Mouse (Mus musculus) MEL (cell line): ENCODE measurements around the gene Rnps1. TPM values are rescaled to one million over a fixed set of nuclear protein-coding genes. Genes with fewer than 3 reads are reported as not detected.

Experiments used
- DNase-seq: peaks from one replicate; pipeline ENCODE4 v3.0.0; 2011; ENCODE audit warnings: low read depth, low spot score
- H3K27ac ChIP-seq: 2 replicates; pipeline ENCODE4 v1.5.1; 2012; ENCODE audit warnings: low read depth, mild to moderate bottlenecking, control low read depth, low read length, moderate library complexity; ENCODE audit not compliant: control insufficient read depth
- H3K27me3 ChIP-seq, 2 experiments: fragments of 150-350 bp in 1 of 2; sonication (generic) in 1 of 2; 2 replicates each; pipeline ENCODE4 v1.6.1; 2012; ENCODE audit warnings: low read length in 2 of 2, mild to moderate bottlenecking in 2 of 2, improper control_type of control experiment in 1 of 2, moderate library complexity in 1 of 2; ENCODE audit not compliant: insufficient read depth in 2 of 2, control insufficient read depth in 1 of 2
- H3K36me3 ChIP-seq, 2 experiments: 2 replicates each; pipeline ENCODE4 v1.6.1; 2012 to 2014; ENCODE audit warnings: low read length in 2 of 2, improper control_type of control experiment in 1 of 2, inconsistent platforms in 1 of 2, mild to moderate bottlenecking in 1 of 2; ENCODE audit not compliant: insufficient read depth in 2 of 2, control insufficient read depth in 1 of 2
- H3K4me1 ChIP-seq, 2 experiments: fragments of 150-350 bp in 1 of 2; sonication (generic) in 1 of 2; 2 replicates each; pipeline ENCODE4 v1.6.1; 2012; ENCODE audit warnings: low read length in 2 of 2, improper control_type of control experiment in 1 of 2, mild to moderate bottlenecking in 1 of 2; ENCODE audit not compliant: insufficient read depth in 2 of 2, control insufficient read depth in 1 of 2
- H3K4me3 ChIP-seq, 2 experiments: fragments of 150-350 bp in 1 of 2; sonication (generic) in 1 of 2; 2 replicates each; pipeline ENCODE4 v1.5.1; 2012; ENCODE audit warnings: low read depth in 2 of 2, low read length in 2 of 2, mild to moderate bottlenecking in 2 of 2, moderate library complexity in 2 of 2, control low read depth in 1 of 2, improper control_type of control experiment in 1 of 2; ENCODE audit not compliant: control insufficient read depth in 1 of 2, insufficient read depth in 1 of 2
- H3K79me2 ChIP-seq: 2 replicates; pipeline ENCODE4 v1.6.1; 2012; ENCODE audit warnings: mild to moderate bottlenecking, low read length, moderate library complexity; ENCODE audit not compliant: control insufficient read depth, poor library complexity, insufficient read depth
- H3K9ac ChIP-seq: 2 replicates; pipeline ENCODE4 v1.6.1; 2012; ENCODE audit warnings: low read depth, mild to moderate bottlenecking, control low read depth, low read length, moderate library complexity; ENCODE audit not compliant: control insufficient read depth, poor library complexity, severe bottlenecking
- H3K9me3 ChIP-seq: fragments of 150-350 bp; sonication (generic); replicated peaks from 2 replicates; pipeline ENCODE4 v1.6.1; 2012; ENCODE audit warnings: mild to moderate bottlenecking, low read length, improper control_type of control experiment, moderate library complexity; ENCODE audit not compliant: insufficient read depth
- BHLHE40 ChIP-seq: IDR thresholded peaks from 2 replicates; pipeline ENCODE4 v1.6.1; 2012; ENCODE audit warnings: low read depth, mild to moderate bottlenecking, inconsistent platforms, low read length, improper control_type of control experiment, borderline replicate concordance
- CHD1 ChIP-seq: IDR thresholded peaks from 2 replicates; pipeline ENCODE4 v1.6.1; 2012; ENCODE audit warnings: low read depth, mild to moderate bottlenecking, inconsistent platforms, low read length, improper control_type of control experiment
- CHD2 ChIP-seq: IDR thresholded peaks from 2 replicates; pipeline ENCODE4 v1.6.1; 2011; ENCODE audit warnings: low read length, improper control_type of control experiment
- CTCF ChIP-seq, 3 experiments: IDR thresholded peaks in 2 of 3; conservative IDR thresholded peaks in 1 of 3; 2 replicates each; pipeline ENCODE4 v1.5.1; 2011 to 2012; ENCODE audit warnings: low read length in 3 of 3, low read depth in 2 of 3, mild to moderate bottlenecking in 2 of 3, improper control_type of control experiment in 1 of 3, inconsistent platforms in 1 of 3, mixed read lengths in 1 of 3, moderate library complexity in 1 of 3; ENCODE audit not compliant: control insufficient read depth in 1 of 3, insufficient read depth in 1 of 3, poor library complexity in 1 of 3, severe bottlenecking in 1 of 3
- E2F4 ChIP-seq: IDR thresholded peaks from 2 replicates; pipeline ENCODE4 v1.6.1; 2011; ENCODE audit warnings: low read depth, low read length, improper control_type of control experiment, borderline replicate concordance
- ELF1 ChIP-seq: IDR thresholded peaks from 2 replicates; pipeline ENCODE4 v1.6.1; 2014; ENCODE audit warnings: low read depth, mild to moderate bottlenecking, inconsistent platforms, low read length, improper control_type of control experiment, moderate library complexity
- EP300 ChIP-seq, 2 experiments: IDR thresholded peaks; 2 replicates each; pipeline ENCODE4 v1.6.1; 2011; ENCODE audit warnings: improper control_type of control experiment in 2 of 2, low read length in 2 of 2, low read depth in 1 of 2, mild to moderate bottlenecking in 1 of 2
- ETS1 ChIP-seq: IDR thresholded peaks from 2 replicates; pipeline ENCODE4 v1.6.1; 2012; ENCODE audit warnings: low read depth, mild to moderate bottlenecking, inconsistent platforms, low read length, improper control_type of control experiment, moderate library complexity
- GABPA ChIP-seq: IDR thresholded peaks from 2 replicates; pipeline ENCODE4 v1.6.1; 2012; ENCODE audit warnings: low read depth, mild to moderate bottlenecking, inconsistent platforms, low read length, improper control_type of control experiment, moderate library complexity
- GATA1 ChIP-seq: IDR thresholded peaks from 2 replicates; pipeline ENCODE4 v1.6.1; 2011; ENCODE audit warnings: low read depth, low read length, improper control_type of control experiment
- HCFC1 ChIP-seq: IDR thresholded peaks from 2 replicates; pipeline ENCODE4 v1.6.1; 2012; ENCODE audit warnings: low read depth, mild to moderate bottlenecking, inconsistent platforms, low read length, improper control_type of control experiment, moderate library complexity
- JUND ChIP-seq: IDR thresholded peaks from 2 replicates; pipeline ENCODE4 v1.6.1; 2011; ENCODE audit warnings: low read depth, mild to moderate bottlenecking, improper control_type of control experiment, low read length
- KAT2A ChIP-seq: conservative IDR thresholded peaks from 2 replicates; pipeline ENCODE4 v1.6.1; 2012; ENCODE audit warnings: low read depth, low read length, improper control_type of control experiment, inconsistent platforms
- MAFK ChIP-seq: IDR thresholded peaks from 2 replicates; pipeline ENCODE4 v1.6.1; 2011; ENCODE audit warnings: low read depth, mild to moderate bottlenecking, low read length, improper control_type of control experiment, borderline replicate concordance
- MAX ChIP-seq: IDR thresholded peaks from 2 replicates; pipeline ENCODE4 v1.6.1; 2011; ENCODE audit warnings: low read length, improper control_type of control experiment
- MAZ ChIP-seq: IDR thresholded peaks from 2 replicates; pipeline ENCODE4 v1.6.1; 2012; ENCODE audit warnings: low read depth, mild to moderate bottlenecking, inconsistent platforms, low read length, improper control_type of control experiment
- MEF2A ChIP-seq: IDR thresholded peaks from 2 replicates; pipeline ENCODE4 v1.6.1; 2014; ENCODE audit warnings: low read depth, mild to moderate bottlenecking, inconsistent platforms, low read length, improper control_type of control experiment; ENCODE audit not compliant: poor library complexity, insufficient replicate concordance, severe bottlenecking; ENCODE audit errors: extremely low read depth
- MXI1 ChIP-seq: IDR thresholded peaks from 2 replicates; pipeline ENCODE4 v1.6.1; 2011; ENCODE audit warnings: mild to moderate bottlenecking, low read depth, low read length, improper control_type of control experiment
- MYC ChIP-seq: IDR thresholded peaks from 2 replicates; pipeline ENCODE4 v1.6.1; 2011; ENCODE audit warnings: low read depth, mild to moderate bottlenecking, low read length, improper control_type of control experiment, moderate library complexity
- NELFE ChIP-seq: IDR thresholded peaks from 2 replicates; pipeline ENCODE4 v1.6.1; 2011; ENCODE audit warnings: low read depth, low read length, improper control_type of control experiment
- NRF1 ChIP-seq: IDR thresholded peaks from 2 replicates; pipeline ENCODE4 v1.6.1; 2014; ENCODE audit warnings: low read depth, mild to moderate bottlenecking, inconsistent platforms, low read length, improper control_type of control experiment, moderate library complexity; ENCODE audit not compliant: poor library complexity, insufficient read depth, severe bottlenecking
- POLR2A ChIP-seq, 2 experiments: IDR thresholded peaks; 2 replicates each; pipeline ENCODE4 v1.6.1; 2011 to 2012; ENCODE audit warnings: low read length in 2 of 2, mild to moderate bottlenecking in 2 of 2, control low read depth in 1 of 2, improper control_type of control experiment in 1 of 2, low read depth in 1 of 2, moderate library complexity in 1 of 2; ENCODE audit not compliant: control insufficient read depth in 1 of 2, insufficient read depth in 1 of 2, poor library complexity in 1 of 2
- POLR2AphosphoS2 ChIP-seq: IDR thresholded peaks from 2 replicates; pipeline ENCODE4 v1.6.1; 2011; ENCODE audit warnings: low read length, improper control_type of control experiment
- POLR2AphosphoS5 ChIP-seq: IDR thresholded peaks from 2 replicates; pipeline ENCODE4 v1.6.1; 2012; ENCODE audit warnings: low read depth, borderline replicate concordance, mild to moderate bottlenecking, inconsistent platforms, low read length, moderate library complexity, mixed read lengths
- RAD21 ChIP-seq: IDR thresholded peaks from 2 replicates; pipeline ENCODE4 v1.6.1; 2011; ENCODE audit warnings: mild to moderate bottlenecking, low read depth, low read length, improper control_type of control experiment
- RCOR1 ChIP-seq: IDR thresholded peaks from 2 replicates; pipeline ENCODE4 v1.6.1; 2012; ENCODE audit warnings: low read depth, mild to moderate bottlenecking, inconsistent platforms, low read length, improper control_type of control experiment
- SIN3A ChIP-seq: IDR thresholded peaks from 2 replicates; pipeline ENCODE4 v1.6.1; 2012; ENCODE audit warnings: low read length, improper control_type of control experiment, inconsistent platforms
- TAL1 ChIP-seq: IDR thresholded peaks from 2 replicates; pipeline ENCODE4 v1.6.1; 2012; ENCODE audit warnings: mild to moderate bottlenecking, inconsistent platforms, low read length, moderate library complexity, mixed read lengths
- TBP ChIP-seq: IDR thresholded peaks from 2 replicates; pipeline ENCODE4 v1.8.0; 2011; ENCODE audit warnings: low read depth, low read length, improper control_type of control experiment
- UBTF ChIP-seq: IDR thresholded peaks from 2 replicates; pipeline ENCODE4 v1.6.1; 2012; ENCODE audit warnings: low read depth, mild to moderate bottlenecking, inconsistent platforms, low read length, improper control_type of control experiment, moderate library complexity, borderline replicate concordance; ENCODE audit not compliant: insufficient read depth
- USF1 ChIP-seq: IDR thresholded peaks from 2 replicates; pipeline ENCODE4 v1.6.1; 2014; ENCODE audit warnings: low read depth, mild to moderate bottlenecking, inconsistent platforms, low read length, improper control_type of control experiment, moderate library complexity
- USF2 ChIP-seq, 2 experiments: IDR thresholded peaks; 2 replicates each; pipeline ENCODE4 v1.6.1; 2011 to 2012; ENCODE audit warnings: improper control_type of control experiment in 2 of 2, low read length in 2 of 2, borderline replicate concordance in 1 of 2, inconsistent platforms in 1 of 2, low read depth in 1 of 2, mild to moderate bottlenecking in 1 of 2; ENCODE audit not compliant: insufficient read depth in 1 of 2
- ZC3H11A ChIP-seq: IDR thresholded peaks from 2 replicates; pipeline ENCODE4 v1.6.1; 2012; ENCODE audit warnings: low read depth, mild to moderate bottlenecking, inconsistent platforms, low read length, improper control_type of control experiment
- ZKSCAN1 ChIP-seq: IDR thresholded peaks from 2 replicates; pipeline ENCODE4 v1.6.1; 2012; ENCODE audit warnings: low read depth, mild to moderate bottlenecking, inconsistent platforms, low read length, improper control_type of control experiment, moderate library complexity
- ZNF384 ChIP-seq: IDR thresholded peaks from 2 replicates; pipeline ENCODE4 v1.6.1; 2012; ENCODE audit warnings: low read depth, mild to moderate bottlenecking, inconsistent platforms, low read length, improper control_type of control experiment
- polyA plus RNA-seq, 2 experiments: library from polyadenylated mRNA; stranded (reverse) in 1 of 2; unstranded in 1 of 2; fragments of >175 nt in 1 of 2; fragments of >200 nt in 1 of 2; gene quantifications; 2 replicates each; pipeline versions ENCODE4 v1.2.1 to v1.2.4; 2012; ENCODE audit warnings: low replicate concordance in 2 of 2, low read depth in 1 of 2; ENCODE audit not compliant: insufficient read length in 2 of 2, insufficient read depth in 1 of 2, missing spikeins in 1 of 2
- total RNA-seq: library from RNA; depleted of rRNA; stranded (reverse); fragments of 300-350 nt; gene quantifications from 2 replicates; pipeline ENCODE4 v1.2.3, GENCODE M21; 2012

Gene Rnps1
- total and polyA plus RNA-seq, 3 experiments, result 156 to 282 TPM; not detected in 1

DNA sequence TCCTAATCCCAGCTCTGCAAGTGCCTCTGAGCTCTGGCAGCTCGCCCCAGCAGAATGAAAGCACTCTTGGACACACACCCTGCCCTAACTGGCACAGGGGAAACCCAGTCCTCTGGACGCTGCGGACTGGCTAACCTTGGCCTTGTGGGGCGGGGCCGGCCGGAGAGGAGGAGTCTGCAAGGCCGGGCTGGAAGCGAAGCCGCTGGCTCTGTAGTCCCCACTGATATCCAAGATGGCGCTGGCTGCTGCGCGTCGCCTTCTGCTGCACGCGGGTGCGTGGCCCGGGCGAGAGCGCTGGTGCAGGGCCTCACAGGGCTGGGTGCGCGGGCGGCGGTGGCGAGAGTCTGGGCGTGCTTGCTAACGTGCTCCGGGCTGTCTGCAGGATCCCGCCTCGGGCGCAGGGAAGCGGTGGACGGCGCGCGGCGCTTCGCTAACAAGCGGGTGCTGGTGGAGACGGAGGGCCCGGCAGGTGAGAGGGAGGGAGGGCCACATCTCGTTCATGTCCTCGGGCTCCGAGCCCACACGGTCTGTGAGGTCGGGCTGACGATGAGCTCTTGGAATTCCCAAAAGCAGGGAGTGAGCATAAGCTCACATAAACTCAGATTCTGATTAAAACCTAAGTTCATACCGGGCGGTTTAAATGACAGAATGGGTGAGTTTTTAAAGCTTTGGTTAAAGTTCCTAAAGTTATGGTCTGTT lies 12.3 kb downstream of the Rnps1 start, which contains the start of gene Eci1:
TSS of gene Eci1 (plus strand) at position 171 of the 699 bp plus-strand sequence.
- H3K4me1 ChIP-seq, result peaks cover 3 to 5% of the 10 kb centered on the region in 2 experiments; a peak in 2 of 4 replicates
- peak within 1 kb of the TSS; percentile 52 for H3K27ac ChIP-seq
- H3K36me3 ChIP-seq, result peaks cover 6 to 15% of the 10 kb centered on the region in 2 experiments; a peak in 3 of 4 replicates
- H3K4me3 ChIP-seq, result peak within 1 kb of the TSS; percentile 59 to 77
- H3K9ac ChIP-seq, result peak within 1 kb of the TSS; percentile 80
- peak; percentile 92 for DNase-seq
- no peaks in the 10 kb centered on the region for H3K9me3 ChIP-seq
- H3K79me2 ChIP-seq, result peaks cover 10% of the 10 kb centered on the region
- no peaks in the 10 kb centered on the region for H3K27me3 ChIP-seq
- TF ChIP-seq USF1 (0 out of 2 replicates have a peak, but pooled peaks have one; percentile 25), BHLHE40 (no peak), POLR2AphosphoS2 (peak; percentile 99), RCOR1 (0 out of 2 replicates have a peak, but pooled peaks have one; percentile 33), ZKSCAN1 (peak; percentile 76), ELF1 (no peak), TAL1 (no peak), MXI1 (peak; percentile 81), CHD1 (0 out of 2 replicates have a peak, but pooled peaks have one; percentile 25), ZNF384 (no peak), MEF2A (no peak), MAZ (peak; percentile 64; the same call in 1 of the 2 replicates), MAFK (no peak), UBTF (peak; percentile 82; the same call in 1 of the 2 replicates), GABPA (no peak), ZC3H11A (no peak), CHD2 (no peak), JUND (no peak), ETS1 (no peak), POLR2AphosphoS5 (no peak), POLR2A (IDR thresholded peaks at IDR 0.05; ENCODE audit: control insufficient read depth in 1 of 2, insufficient read depth in 1 of 2, low read depth in 1 of 2, low read length in 2 of 2, poor library complexity in 1 of 2) (peak; percentile 89 to 90), KAT2A (no peak), USF2 (IDR thresholded peaks at IDR 0.05; ENCODE audit: borderline replicate concordance in 1 of 2, insufficient read depth in 1 of 2, low read depth in 1 of 2, low read length in 2 of 2) (no peak), GATA1 (no peak), SIN3A (peak; percentile 78), CTCF (IDR thresholded peaks at IDR 0.05 in 2 of 3, conservative IDR thresholded peaks at IDR 0.05 in 1 of 3; ENCODE audit: control insufficient read depth in 1 of 3, insufficient read depth in 1 of 3, low read depth in 2 of 3, low read length in 3 of 3, poor library complexity in 1 of 3, severe bottlenecking in 1 of 3) (0 out of 6 replicates have a peak, but pooled peaks of 1 of the 3 experiments have one; percentile 3), HCFC1 (peak; percentile 63), MAX (peak; percentile 73), MYC (peak; percentile 48), RAD21 (no peak), NRF1 (0 out of 2 replicates have a peak, but pooled peaks have one; percentile 14), E2F4 (no peak), NELFE (peak; percentile 91), EP300 (IDR thresholded peaks at IDR 0.05; ENCODE audit: low read depth in 1 of 2, low read length in 2 of 2) (peak in 1 of 2 experiments; percentile 27; a peak in 1 of 4 replicates), TBP (peak; percentile 58; the same call in 1 of the 2 replicates)
